Mouse (Mus musculus): ENCODE results near the gene A630076J17Rik. TPM values are rescaled to one million over a fixed set of nuclear protein-coding genes. Genes with fewer than 3 reads are reported as not detected.

The A630076J17Rik gene
- polyA plus RNA-seq, 1 experiment from 2014 or later: 0.20 TPM

GRCm38 (mm10) chr3:107276626-107277025, 46.2 kb downstream of the A630076J17Rik start:
- H3K36me3 ChIP-seq: no peaks in the 10 kb centered on the region
- H3K9me3 ChIP-seq (replicated peaks): no peaks in the 10 kb centered on the region
- H3K4me2 ChIP-seq: no peak overlapping the region
- H3K9ac ChIP-seq: no peak overlapping the region
- no peak overlapping the region for H3K4me3 ChIP-seq
- 82% methylated on average over 3 of the region's 3 CpGs for WGBS
- peaks cover 12% of the 10 kb centered on the region for H3K4me1 ChIP-seq (replicated peaks)
- no peak overlapping the region for H3K27ac ChIP-seq
- ATAC-seq (replicated peaks; ENCODE audit: insufficient number of reproducible peaks, insufficient read depth, low FRiP score, low read depth): no peak
- 0 out of 2 replicates have a peak, but pooled peaks cover 6% of the 10 kb centered on the region for H3K27me3 ChIP-seq

GRCm38 (mm10) chr3:107278479-107279269, 48.3 kb downstream of the A630076J17Rik start, which contains the start of gene Lamtor5:
Gene Lamtor5, plus strand, starts transcription at chr3:107278858.
- WGBS: 2% methylated on average over 43 of the region's 43 CpGs
- H3K4me3 ChIP-seq: peak within 1 kb of the TSS; percentile 82
- peak; percentile 86 for ATAC-seq (replicated peaks; ENCODE audit: insufficient number of reproducible peaks, insufficient read depth, low FRiP score, low read depth)
- 0 out of 2 replicates have a peak within 1 kb of the TSS, but pooled peaks have one; percentile 11 for H3K27ac ChIP-seq
- no peaks in the 10 kb centered on the region for H3K9me3 ChIP-seq (replicated peaks)
- H3K27me3 ChIP-seq: 0 out of 2 replicates have a peak, but pooled peaks cover 6% of the 10 kb centered on the region
- peaks cover 12% of the 10 kb centered on the region for H3K4me1 ChIP-seq (replicated peaks)
- peak within 1 kb of the TSS; percentile 76 for H3K9ac ChIP-seq
- H3K4me2 ChIP-seq: peak within 1 kb of the TSS; percentile 61
- peaks cover 19% of the 10 kb centered on the region for H3K36me3 ChIP-seq

Other genes starting within 250 kb of the A630076J17Rik start
- gene Kcna3, start 194.4 kb upstream of the A630076J17Rik start, polyA plus RNA-seq (2015; fragmentation: Nextera tagmentation; extraction: Ambion mirVana): 0.71 and 2.5 TPM in 2 replicates
- gene Kcna2, start 129.5 kb upstream of the A630076J17Rik start, polyA plus RNA-seq (2015; fragmentation: Nextera tagmentation; extraction: Ambion mirVana): 0.05 and 0.13 TPM in 2 replicates
- gene Kcna10, start 47.6 kb upstream of the A630076J17Rik start, polyA plus RNA-seq (2015; fragmentation: Nextera tagmentation; extraction: Ambion mirVana): not detected in 2 replicates
- gene Cym, start 8.9 kb upstream of the A630076J17Rik start, polyA plus RNA-seq (2015; fragmentation: Nextera tagmentation; extraction: Ambion mirVana): 5.2 and 6.3 TPM in 2 replicates
- not detected in 2 replicates for gene Prok1, start 9.1 kb downstream of the A630076J17Rik start, polyA plus RNA-seq (2015; fragmentation: Nextera tagmentation; extraction: Ambion mirVana)
- gene Lamtor5, start 48.2 kb downstream of the A630076J17Rik start, polyA plus RNA-seq (2015; fragmentation: Nextera tagmentation; extraction: Ambion mirVana): 153 and 158 TPM in 2 replicates
- 1.5 and 2.3 TPM in 2 replicates for gene Slc16a4, start 60.6 kb downstream of the A630076J17Rik start, polyA plus RNA-seq (2015; fragmentation: Nextera tagmentation; extraction: Ambion mirVana)
- gene Rbm15, start 103.1 kb downstream of the A630076J17Rik start, polyA plus RNA-seq (2015; fragmentation: Nextera tagmentation; extraction: Ambion mirVana): 10.6 and 10.9 TPM in 2 replicates
- gene Kcnc4, start 228.9 kb downstream of the A630076J17Rik start, polyA plus RNA-seq (2015; fragmentation: Nextera tagmentation; extraction: Ambion mirVana): 0.08 and 0.14 TPM in 2 replicates